Mouse (Mus musculus): ENCODE data around the gene Cdkl4.

GRCm38 (mm10) chr17:80571460-80571859 is 6.2 kb downstream of the Cdkl4 start:
- TF ChIP-seq CTCF (IDR thresholded peaks at IDR 0.05; ENCODE audit: low read depth, low read length) (no peak), GATA2 (IDR thresholded peaks at IDR 0.05; ENCODE audit: borderline replicate concordance, low read depth, low read length) (no peak)
